Mouse (Mus musculus): ENCODE data around the gene Samd3. TPM values are rescaled to one million over a fixed set of nuclear protein-coding genes. Genes with fewer than 3 reads are reported as not detected.

Samd3 gene
- polyA plus RNA-seq (2014; fragmentation: Nextera tagmentation; extraction: Ambion mirVana), result 0.37 TPM in 1 of 2 replicates, not detected in the other

DNA sequence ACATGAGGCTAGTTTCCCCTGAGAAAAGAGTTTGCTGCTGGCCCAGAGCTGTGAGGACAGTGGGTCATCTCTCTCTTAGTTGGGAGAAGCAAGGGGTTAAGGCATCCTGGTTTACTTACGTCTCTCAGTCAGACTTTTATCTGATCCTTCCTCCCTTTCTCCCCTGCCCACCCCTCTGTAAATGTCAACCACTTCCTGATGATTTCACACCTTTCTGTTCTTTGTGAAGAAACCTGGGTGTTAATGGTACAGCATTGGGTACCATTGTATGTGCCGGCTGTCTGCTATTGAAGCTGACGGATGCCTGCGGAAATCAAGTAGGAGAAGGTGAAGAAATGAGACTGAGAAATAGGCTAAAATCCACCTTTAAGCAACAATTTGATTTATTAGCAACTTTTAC is at the start of gene Samd3:
Samd3 (plus strand) TSS at position 220 of the 400 bp plus-strand sequence.
- ATAC-seq (ENCODE audit: low FRiP score) (no peak), DNase-seq (ENCODE audit: low spot score) (no peak)
- Histone ChIP-seq H3K27me3 (ENCODE audit: control insufficient read depth, insufficient read depth, low read length) (no peaks in the 10 kb centered on the region), H3K4me3 (ENCODE audit: low read depth, low read length) (no peak within 1 kb of the TSS), H3K9me3 (ENCODE audit: control insufficient read depth, low read length) (no peaks in the 10 kb centered on the region), H3K4me2 (replicated peaks; ENCODE audit: low read depth, low read length) (no peak within 1 kb of the TSS), H3K27ac (ENCODE audit: low read depth, low read length) (no peak within 1 kb of the TSS), H3K4me1 (replicated peaks; ENCODE audit: control insufficient read depth, insufficient read depth, low read length) (no peaks in the 10 kb centered on the region), H3K36me3 (ENCODE audit: control insufficient read depth, insufficient read depth, low read length) (no peaks in the 10 kb centered on the region), H3K9ac (ENCODE audit: low read depth, low read length) (no peak within 1 kb of the TSS)
- WGBS, result 76% methylated on average over 4 of the region's 4 CpGs

DNA sequence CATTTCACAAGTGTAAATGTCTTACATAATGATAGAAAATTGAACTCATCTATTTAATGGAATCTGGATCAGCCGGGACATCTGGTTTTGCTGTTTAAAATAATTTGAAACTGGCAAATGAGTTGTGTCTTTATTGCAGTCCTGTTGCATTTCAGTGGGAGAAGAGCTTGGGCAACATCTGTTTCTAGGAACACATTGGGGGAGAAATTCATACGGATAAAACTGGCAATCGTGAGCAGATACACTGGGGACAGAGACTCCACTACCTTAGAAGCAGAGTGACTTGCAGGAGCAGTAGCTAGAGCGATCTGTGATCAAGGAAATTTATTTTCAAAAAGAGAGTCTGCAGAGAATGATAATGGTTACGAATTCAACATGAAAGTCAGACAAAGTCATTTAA is 44.2 kb upstream of the Samd3 start:
- no peak for DNase-seq (ENCODE audit: low spot score)

DNA sequence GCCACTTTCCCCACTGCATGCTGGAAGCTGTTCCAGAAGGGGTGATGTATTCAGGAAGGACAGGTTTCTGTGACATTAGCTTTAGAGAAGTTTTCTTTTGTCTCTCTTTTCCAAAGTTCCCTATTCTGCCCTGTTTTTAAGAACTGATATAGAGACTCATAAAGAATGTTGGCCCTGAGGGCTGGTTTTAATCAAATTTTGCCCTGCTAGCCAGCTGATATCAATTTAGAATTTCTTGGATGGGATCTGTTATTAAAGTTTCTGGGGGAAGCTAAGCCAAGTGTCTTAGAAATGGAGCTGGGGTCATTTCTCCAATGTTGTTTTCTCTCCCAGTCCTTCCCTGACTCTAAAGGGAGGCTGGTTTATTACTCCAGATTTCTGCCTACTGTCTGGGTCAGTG is 38.7 kb upstream of the Samd3 start:
- ATAC-seq (ENCODE audit: low FRiP score) (no peak), DNase-seq (ENCODE audit: low spot score) (no peak)
- no peak overlapping the region for H3K4me3 ChIP-seq (ENCODE audit: low read depth, low read length)
- H3K9ac ChIP-seq (ENCODE audit: low read depth, low read length), result no peak overlapping the region
- no peaks in the 10 kb centered on the region for H3K27me3 ChIP-seq (ENCODE audit: control insufficient read depth, insufficient read depth, low read length)
- no peaks in the 10 kb centered on the region for H3K36me3 ChIP-seq (ENCODE audit: control insufficient read depth, insufficient read depth, low read length)
- no peaks in the 10 kb centered on the region for H3K9me3 ChIP-seq (ENCODE audit: control insufficient read depth, low read length)
- H3K4me2 ChIP-seq (replicated peaks; ENCODE audit: low read depth, low read length), result no peak overlapping the region
- no peak overlapping the region for H3K27ac ChIP-seq (ENCODE audit: low read depth, low read length)
- H3K4me1 ChIP-seq (replicated peaks; ENCODE audit: control insufficient read depth, insufficient read depth, low read length), result no peaks in the 10 kb centered on the region

More for the DNA sequence above, 44.2 kb upstream of the Samd3 start:
- WGBS, result 88% methylated on average over 5 of the region's 5 CpGs
- H3K4me1 ChIP-seq (replicated peaks; ENCODE audit: control insufficient read depth, insufficient read depth, low read length), result no peaks in the 10 kb centered on the region
- no peak overlapping the region for H3K27ac ChIP-seq (ENCODE audit: low read depth, low read length)
- H3K9me3 ChIP-seq (ENCODE audit: control insufficient read depth, low read length), result no peaks in the 10 kb centered on the region
- ATAC-seq (ENCODE audit: low FRiP score), result no peak
- no peaks in the 10 kb centered on the region for H3K36me3 ChIP-seq (ENCODE audit: control insufficient read depth, insufficient read depth, low read length)
- no peaks in the 10 kb centered on the region for H3K27me3 ChIP-seq (ENCODE audit: control insufficient read depth, insufficient read depth, low read length)
- H3K4me3 ChIP-seq (ENCODE audit: low read depth, low read length), result no peak overlapping the region
- no peak overlapping the region for H3K4me2 ChIP-seq (replicated peaks; ENCODE audit: low read depth, low read length)
- H3K9ac ChIP-seq (ENCODE audit: low read depth, low read length), result no peak overlapping the region

DNA sequence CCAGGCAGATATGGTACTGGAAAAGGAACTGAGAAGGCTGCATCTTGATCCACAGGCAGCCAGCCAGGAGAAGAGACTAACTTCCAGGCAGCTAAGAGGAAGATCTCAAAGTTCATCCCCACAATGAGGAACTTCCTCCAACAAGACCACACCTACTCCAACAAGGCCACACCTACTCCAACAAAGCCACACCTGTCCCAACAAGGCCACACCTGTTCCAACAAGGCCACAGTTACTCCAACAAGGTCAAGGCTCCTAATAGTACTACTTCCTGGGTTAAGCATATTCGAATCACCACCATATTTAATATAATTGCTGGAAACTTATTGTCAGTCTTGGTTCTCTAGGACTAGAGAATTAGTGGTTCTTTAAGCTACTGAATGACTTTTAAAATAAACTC is 34.6 kb upstream of the Samd3 start:
- Histone ChIP-seq H3K27ac (ENCODE audit: low read depth, low read length) (no peak overlapping the region), H3K4me1 (replicated peaks; ENCODE audit: control insufficient read depth, insufficient read depth, low read length) (no peaks in the 10 kb centered on the region), H3K27me3 (ENCODE audit: control insufficient read depth, insufficient read depth, low read length) (no peaks in the 10 kb centered on the region), H3K4me3 (ENCODE audit: low read depth, low read length) (no peak overlapping the region), H3K36me3 (ENCODE audit: control insufficient read depth, insufficient read depth, low read length) (no peaks in the 10 kb centered on the region), H3K4me2 (replicated peaks; ENCODE audit: low read depth, low read length) (no peak overlapping the region), H3K9me3 (ENCODE audit: control insufficient read depth, low read length) (no peaks in the 10 kb centered on the region), H3K9ac (ENCODE audit: low read depth, low read length) (no peak overlapping the region)
- WGBS, result 71% methylated on average over 1 of the region's 1 CpGs
- DNase-seq (ENCODE audit: low spot score), result no peak
- ATAC-seq (ENCODE audit: low FRiP score), result no peak

DNA sequence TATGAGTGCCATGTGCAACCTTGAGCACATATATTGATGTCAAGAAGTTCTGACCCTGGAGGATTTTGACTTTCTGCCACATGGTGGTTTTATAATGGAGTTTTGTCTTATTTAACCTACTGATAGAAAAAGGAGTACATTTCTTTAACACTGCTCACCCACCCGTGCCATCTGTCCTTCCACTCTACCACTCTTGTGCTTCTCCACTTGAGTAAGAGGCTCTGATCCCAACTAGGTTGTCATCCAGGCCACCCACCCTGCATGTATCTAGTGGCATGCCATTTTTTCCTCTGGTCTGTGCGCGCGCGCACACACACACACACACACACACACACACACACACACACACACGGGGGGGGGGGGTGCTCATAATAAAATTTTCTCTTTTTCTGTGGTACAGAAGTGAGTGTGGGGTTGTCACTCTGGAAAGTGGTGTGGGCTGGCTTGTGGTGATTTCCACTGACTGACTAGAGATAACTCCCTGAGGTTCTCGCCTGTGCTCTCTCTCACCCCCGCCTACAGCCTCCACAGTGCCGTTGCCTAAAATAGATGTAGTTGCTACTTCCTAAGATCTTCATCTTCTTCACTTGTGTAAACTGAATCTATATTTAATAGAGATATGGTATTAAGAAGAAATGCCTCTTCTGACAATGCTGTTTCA is 26.7 kb upstream of the Samd3 start:
- no peak for DNase-seq (ENCODE audit: low spot score)
- no peak overlapping the region for H3K27ac ChIP-seq (ENCODE audit: low read depth, low read length)
- H3K9me3 ChIP-seq (ENCODE audit: control insufficient read depth, low read length), result no peaks in the 10 kb centered on the region
- no peak overlapping the region for H3K4me2 ChIP-seq (replicated peaks; ENCODE audit: low read depth, low read length)
- ATAC-seq (ENCODE audit: low FRiP score), result no peak
- WGBS, result 86% methylated on average over 8 of the region's 9 CpGs
- H3K4me3 ChIP-seq (ENCODE audit: low read depth, low read length), result no peak overlapping the region
- no peak overlapping the region for H3K9ac ChIP-seq (ENCODE audit: low read depth, low read length)
- H3K27me3 ChIP-seq (ENCODE audit: control insufficient read depth, insufficient read depth, low read length), result no peaks in the 10 kb centered on the region
- no peaks in the 10 kb centered on the region for H3K4me1 ChIP-seq (replicated peaks; ENCODE audit: control insufficient read depth, insufficient read depth, low read length)
- no peaks in the 10 kb centered on the region for H3K36me3 ChIP-seq (ENCODE audit: control insufficient read depth, insufficient read depth, low read length)

DNA sequence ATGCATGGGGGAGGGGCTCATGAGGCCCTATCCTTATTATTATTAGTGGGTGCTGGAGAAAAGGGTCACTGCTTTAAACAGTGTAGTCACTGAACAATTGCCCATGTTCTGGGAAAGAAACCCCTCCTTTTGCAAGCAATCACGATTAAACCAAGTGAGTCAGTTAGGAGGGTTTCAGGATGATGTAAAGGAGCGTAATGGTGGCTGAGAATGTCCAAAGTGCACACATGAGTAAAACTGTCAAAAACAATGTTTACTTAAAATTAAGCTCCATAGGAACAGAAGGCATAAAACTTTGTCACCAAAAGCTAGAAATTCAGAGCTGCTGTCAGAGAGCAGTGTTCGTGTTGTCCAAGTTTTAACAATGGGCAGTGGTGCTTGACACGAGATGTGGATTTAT is 8.8 kb upstream of the Samd3 start:
- Histone ChIP-seq H3K9me3 (ENCODE audit: control insufficient read depth, low read length) (no peaks in the 10 kb centered on the region), H3K36me3 (ENCODE audit: control insufficient read depth, insufficient read depth, low read length) (no peaks in the 10 kb centered on the region), H3K27me3 (ENCODE audit: control insufficient read depth, insufficient read depth, low read length) (no peaks in the 10 kb centered on the region), H3K27ac (ENCODE audit: low read depth, low read length) (no peak overlapping the region), H3K9ac (ENCODE audit: low read depth, low read length) (no peak overlapping the region), H3K4me3 (ENCODE audit: low read depth, low read length) (no peak overlapping the region), H3K4me2 (replicated peaks; ENCODE audit: low read depth, low read length) (no peak overlapping the region), H3K4me1 (replicated peaks; ENCODE audit: control insufficient read depth, insufficient read depth, low read length) (no peaks in the 10 kb centered on the region)
- WGBS, result 82% methylated on average over 4 of the region's 4 CpGs
- no peak for DNase-seq (ENCODE audit: low spot score)
- ATAC-seq (ENCODE audit: low FRiP score), result no peak

DNA sequence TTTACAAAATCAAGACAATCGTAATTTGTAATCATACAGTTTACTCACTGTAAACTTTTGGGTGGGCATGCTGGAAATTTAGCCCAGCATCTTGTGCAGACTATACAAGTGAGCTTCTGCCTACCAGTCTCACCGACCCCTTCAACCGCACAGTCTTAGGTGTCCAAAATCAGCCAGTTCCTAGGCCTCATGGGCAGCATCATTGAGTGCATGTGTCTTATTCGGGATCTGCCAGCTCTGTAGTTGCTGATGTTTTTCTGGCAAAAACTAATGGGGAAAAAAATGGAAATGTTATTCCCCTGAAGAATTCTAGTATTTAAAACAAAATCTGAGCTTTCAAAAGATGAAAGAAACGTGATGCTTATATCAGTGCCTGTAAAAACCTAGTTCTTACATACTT is 3.3 kb upstream of the Samd3 start:
- Histone ChIP-seq H3K36me3 (ENCODE audit: control insufficient read depth, insufficient read depth, low read length) (no peaks in the 10 kb centered on the region), H3K4me1 (replicated peaks; ENCODE audit: control insufficient read depth, insufficient read depth, low read length) (no peaks in the 10 kb centered on the region), H3K27me3 (ENCODE audit: control insufficient read depth, insufficient read depth, low read length) (no peaks in the 10 kb centered on the region), H3K9me3 (ENCODE audit: control insufficient read depth, low read length) (no peaks in the 10 kb centered on the region), H3K4me3 (ENCODE audit: low read depth, low read length) (no peak overlapping the region), H3K9ac (ENCODE audit: low read depth, low read length) (no peak overlapping the region), H3K27ac (ENCODE audit: low read depth, low read length) (no peak overlapping the region), H3K4me2 (replicated peaks; ENCODE audit: low read depth, low read length) (no peak overlapping the region)
- no peak for DNase-seq (ENCODE audit: low spot score)
- ATAC-seq (ENCODE audit: low FRiP score), result no peak
- 87% methylated on average over 5 of the region's 5 CpGs for WGBS

DNA sequence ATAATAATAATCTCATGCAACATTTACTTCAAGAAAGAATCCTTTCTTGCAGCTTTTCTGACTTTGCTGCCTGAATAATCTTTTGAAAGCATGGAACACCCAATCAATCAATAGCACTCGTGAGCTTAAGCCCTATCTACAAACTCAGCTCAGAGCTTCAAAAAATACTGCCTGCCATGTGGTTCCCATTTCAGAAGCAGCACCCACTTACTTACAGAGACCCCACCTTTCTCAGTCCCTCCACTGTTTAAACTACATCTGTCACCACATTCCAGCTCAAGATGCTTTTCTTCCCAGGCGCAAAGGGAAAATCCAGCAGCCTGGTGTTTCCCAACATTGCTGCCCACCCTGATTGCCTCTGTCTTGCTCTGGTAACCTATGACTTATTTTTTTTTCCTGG is 2.8 kb upstream of the Samd3 start:
- no peak for DNase-seq (ENCODE audit: low spot score)
- Histone ChIP-seq H3K9ac (ENCODE audit: low read depth, low read length) (no peak overlapping the region), H3K27ac (ENCODE audit: low read depth, low read length) (no peak overlapping the region), H3K4me1 (replicated peaks; ENCODE audit: control insufficient read depth, insufficient read depth, low read length) (no peaks in the 10 kb centered on the region), H3K4me2 (replicated peaks; ENCODE audit: low read depth, low read length) (no peak overlapping the region), H3K27me3 (ENCODE audit: control insufficient read depth, insufficient read depth, low read length) (no peaks in the 10 kb centered on the region), H3K36me3 (ENCODE audit: control insufficient read depth, insufficient read depth, low read length) (no peaks in the 10 kb centered on the region), H3K4me3 (ENCODE audit: low read depth, low read length) (no peak overlapping the region), H3K9me3 (ENCODE audit: control insufficient read depth, low read length) (no peaks in the 10 kb centered on the region)
- WGBS, result 59% methylated on average over 2 of the region's 2 CpGs
- no peak for ATAC-seq (ENCODE audit: low FRiP score)

DNA sequence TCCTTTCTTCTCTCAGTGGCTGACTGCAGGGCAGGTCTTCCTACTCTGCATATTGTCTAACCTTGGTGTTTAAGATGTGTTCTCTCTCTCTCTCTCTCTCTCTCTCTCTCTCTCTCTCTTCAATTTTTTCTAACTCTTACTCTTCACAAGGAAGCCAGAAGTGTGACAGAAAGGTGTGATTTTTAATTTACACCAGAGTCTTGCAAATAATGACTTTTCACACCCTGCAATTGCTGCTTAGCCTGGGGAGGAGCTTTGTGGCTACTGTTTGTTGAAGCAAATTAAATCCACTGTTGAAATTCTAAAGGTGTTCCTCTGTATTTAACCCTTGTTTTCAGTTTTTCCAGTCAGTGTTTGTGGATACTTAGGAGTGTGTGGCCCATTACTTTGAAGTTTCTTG is 1.3 kb upstream of the Samd3 start:
- H3K27me3 ChIP-seq (ENCODE audit: control insufficient read depth, insufficient read depth, low read length), result no peaks in the 10 kb centered on the region

More for the DNA sequence above, 1.3 kb upstream of the Samd3 start:
- DNase-seq (ENCODE audit: low spot score) (no peak), ATAC-seq (ENCODE audit: low FRiP score) (no peak)
- Histone ChIP-seq H3K4me2 (replicated peaks; ENCODE audit: low read depth, low read length) (no peak overlapping the region), H3K4me3 (ENCODE audit: low read depth, low read length) (no peak overlapping the region), H3K27ac (ENCODE audit: low read depth, low read length) (no peak overlapping the region), H3K9ac (ENCODE audit: low read depth, low read length) (no peak overlapping the region), H3K36me3 (ENCODE audit: control insufficient read depth, insufficient read depth, low read length) (no peaks in the 10 kb centered on the region), H3K4me1 (replicated peaks; ENCODE audit: control insufficient read depth, insufficient read depth, low read length) (no peaks in the 10 kb centered on the region), H3K9me3 (ENCODE audit: control insufficient read depth, low read length) (no peaks in the 10 kb centered on the region)

Data from hindbrain, embryonic 11.5 days (tissue).